Mouse (Mus musculus) erythroblast, adult 5-6 weeks (primary cell): ENCODE measurements around the gene Arhgap25. TPM values are rescaled to one million over a fixed set of nuclear protein-coding genes. Genes with fewer than 3 reads are reported as not detected.
"Not testable (repeated sequence)": the region's sequence is repeated elsewhere in the genome, so short reads cannot be mapped to it uniquely, and the experiment has no call there.

Source experiments
- ATAC-seq: replicated peaks from 2 replicates; pipeline ENCODE4 v1.8.0; 2016; ENCODE audit warnings: moderate number of reproducible peaks, mild to moderate bottlenecking, moderate TSS enrichment, inconsistent platforms; ENCODE audit not compliant: poor library complexity, low FRiP score, severe bottlenecking
- total RNA-seq, 2 experiments: library from RNA; stranded (forward) in 1 of 2; stranded (reverse) in 1 of 2; fragments of 150-400 nt in 1 of 2; fragments of 200-764, 138-1000 nt in 1 of 2; gene quantifications; 2 replicates each; pipeline versions ENCODE4 v1.2.3 to v1.2.4; 2015 to 2017; ENCODE audit warnings: low replicate concordance in 2 of 2

Gene Arhgap25
- 9.2 and 14.2 TPM in 2 replicates for total RNA-seq (2015; ENCODE audit: low replicate concordance)
- total RNA-seq (2017; ENCODE audit: low replicate concordance): 8.2 and 19.2 TPM in 2 replicates

DNA sequence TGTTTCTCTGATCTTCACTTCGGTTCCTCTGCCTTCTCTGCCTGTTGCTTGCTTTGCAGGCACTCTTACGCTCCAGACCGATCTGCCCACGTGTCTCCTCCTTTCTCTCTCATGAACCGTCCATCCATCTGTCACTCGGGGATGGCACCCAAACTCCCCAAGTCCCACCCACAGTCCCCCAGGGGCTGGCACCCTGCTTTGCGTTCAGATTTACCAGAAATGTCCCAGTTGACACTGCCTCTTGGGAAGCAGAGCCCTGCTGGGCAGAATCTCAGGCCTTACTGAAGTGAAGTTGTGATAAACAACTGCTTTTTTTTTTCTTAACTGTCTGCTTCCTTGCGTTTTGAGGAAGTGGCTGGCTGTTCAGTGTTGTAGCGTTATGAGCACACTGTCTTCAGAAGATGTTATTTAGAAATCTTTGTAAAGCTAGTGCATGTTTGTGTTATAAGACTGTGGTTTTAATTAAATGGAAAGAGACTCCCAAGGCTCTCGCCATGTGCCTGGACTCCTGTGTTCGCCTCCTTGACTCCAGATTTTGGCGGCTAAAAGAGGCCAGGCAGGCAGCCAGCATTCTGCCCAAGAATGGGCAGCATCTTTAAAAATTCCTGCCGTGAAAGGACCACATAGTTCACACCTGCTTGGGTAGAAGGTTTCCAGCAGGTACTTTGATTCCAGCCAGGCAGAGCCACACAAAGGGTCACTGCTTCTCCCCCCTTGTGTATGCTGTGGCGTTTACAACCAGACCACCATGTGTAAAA, at the start of gene Arhgap25:
Arhgap25 (minus strand) TSS at position 307 of the 758 bp plus-strand sequence.
- ATAC-seq: no peak

GRCm38 (mm10) chr6:87582456-87582855, 49.4 kb upstream of the Arhgap25 start:
- peak; percentile 18; the same call in 1 of the 2 replicates for ATAC-seq

- ATAC-seq: no peak
Observed at GRCm38 (mm10) chr6:87581581-87581980, 48.5 kb upstream of the Arhgap25 start.

DNA sequence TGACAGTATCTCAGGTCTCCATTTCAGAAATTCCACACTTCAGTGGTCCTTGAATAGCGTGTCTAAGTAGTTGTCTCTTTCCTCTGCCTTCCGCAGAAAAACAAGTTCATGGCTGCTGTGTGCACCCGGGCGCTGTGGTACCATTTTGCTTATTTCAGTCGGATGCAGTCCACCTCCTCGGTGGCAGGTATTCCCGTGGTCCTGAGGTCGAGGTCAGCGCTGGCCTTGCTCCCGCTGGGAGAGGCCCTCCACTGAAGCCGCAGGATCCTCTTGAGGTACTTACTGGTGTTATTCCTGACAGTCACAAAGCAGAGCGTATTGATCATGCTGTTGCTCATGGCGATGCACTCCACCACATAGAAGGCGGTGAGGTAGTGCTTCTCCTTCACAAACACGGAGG, 48.0 kb upstream of the Arhgap25 start:
- ATAC-seq: no peak

- no peak for ATAC-seq
Observed at GRCm38 (mm10) chr6:87578247-87578646, 45.2 kb upstream of the Arhgap25 start.

GRCm38 (mm10) chr6:87576648-87577330, 43.7 kb upstream of the Arhgap25 start:
- ATAC-seq: no peak

DNA sequence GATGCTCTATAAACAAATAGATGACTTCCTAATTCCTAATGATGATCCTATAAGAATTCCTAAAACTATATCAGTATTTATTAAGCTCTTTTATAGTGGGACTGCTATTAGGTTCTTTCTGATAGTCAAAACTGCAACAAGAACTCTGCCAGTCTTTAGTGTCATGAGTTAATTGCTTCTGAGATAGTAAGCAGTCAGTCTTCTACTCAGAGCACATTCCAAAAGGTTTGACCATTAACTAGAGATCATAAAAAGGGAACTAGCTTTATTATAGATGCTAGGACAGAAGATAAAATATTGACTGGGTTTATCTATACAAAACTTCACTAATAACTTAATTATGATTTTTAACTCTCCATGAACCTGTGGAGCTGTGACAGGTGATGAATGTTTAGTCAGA, 38.8 kb upstream of the Arhgap25 start:
- ATAC-seq: not testable (repeated sequence)

DNA sequence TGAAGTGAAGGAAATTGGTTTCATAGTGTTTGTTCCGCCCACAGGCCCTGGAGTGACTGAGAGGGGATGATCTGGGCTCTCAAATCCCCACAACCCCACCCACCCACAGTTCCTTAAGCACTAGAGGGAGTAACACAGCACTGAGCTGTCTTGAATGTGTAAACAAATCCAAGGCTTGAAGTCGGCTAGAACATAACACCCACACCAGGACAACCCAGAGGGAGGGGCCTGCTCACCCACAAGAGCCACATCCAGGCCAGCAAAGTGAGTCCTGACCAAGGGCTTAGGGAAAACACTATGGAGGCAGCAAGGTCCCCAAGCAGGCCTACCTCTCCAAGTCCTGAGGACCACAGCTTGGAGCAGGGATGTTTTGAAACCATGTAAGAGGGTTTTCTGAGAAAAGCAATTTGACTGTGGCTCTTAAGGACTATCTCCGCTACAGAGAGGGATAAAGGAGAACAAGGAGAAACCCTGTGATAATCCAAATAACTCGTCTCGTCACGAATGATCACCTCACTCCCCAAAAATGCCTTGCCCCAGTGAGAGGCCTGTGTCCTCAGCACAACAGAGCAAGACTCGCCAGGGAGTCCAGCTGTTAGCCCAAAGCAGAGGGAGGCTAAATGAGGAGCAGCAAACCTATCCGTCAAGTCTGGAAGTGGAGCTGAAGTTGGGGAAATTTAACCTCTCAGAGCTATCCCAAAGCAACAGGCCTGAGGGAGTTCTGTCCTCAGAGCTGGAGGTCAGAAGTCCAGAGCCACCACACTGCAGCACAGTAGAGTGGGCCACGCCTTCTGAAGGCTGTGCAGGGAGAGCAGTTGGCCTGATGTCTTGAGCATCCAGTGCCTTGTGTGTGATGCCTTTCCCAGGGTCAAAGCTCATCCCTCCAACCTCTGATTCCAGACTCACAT, 34.9 kb upstream of the Arhgap25 start:
- ATAC-seq: no peak

DNA sequence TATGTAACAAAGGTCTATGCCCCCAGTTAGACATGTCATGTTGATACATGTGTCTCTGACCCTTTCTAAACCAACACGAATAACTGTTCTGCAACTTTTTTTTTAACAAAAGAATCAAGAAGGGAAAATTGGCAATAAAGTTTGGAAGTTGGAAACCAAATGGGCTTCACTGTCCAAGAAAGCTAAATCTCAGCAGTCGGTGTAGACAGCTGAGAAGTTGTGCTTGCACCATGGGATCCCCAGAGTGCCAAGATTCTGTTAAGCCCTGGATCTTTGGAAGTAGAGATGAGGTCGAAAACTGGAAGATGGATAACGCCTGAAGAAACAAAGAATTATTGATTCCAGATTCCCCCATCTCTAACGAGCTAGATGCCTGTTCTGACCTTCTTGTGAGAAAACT, 32.1 kb upstream of the Arhgap25 start:
- no peak for ATAC-seq

GRCm38 (mm10) chr6:87564356-87564755, 31.3 kb upstream of the Arhgap25 start:
- no peak for ATAC-seq

DNA sequence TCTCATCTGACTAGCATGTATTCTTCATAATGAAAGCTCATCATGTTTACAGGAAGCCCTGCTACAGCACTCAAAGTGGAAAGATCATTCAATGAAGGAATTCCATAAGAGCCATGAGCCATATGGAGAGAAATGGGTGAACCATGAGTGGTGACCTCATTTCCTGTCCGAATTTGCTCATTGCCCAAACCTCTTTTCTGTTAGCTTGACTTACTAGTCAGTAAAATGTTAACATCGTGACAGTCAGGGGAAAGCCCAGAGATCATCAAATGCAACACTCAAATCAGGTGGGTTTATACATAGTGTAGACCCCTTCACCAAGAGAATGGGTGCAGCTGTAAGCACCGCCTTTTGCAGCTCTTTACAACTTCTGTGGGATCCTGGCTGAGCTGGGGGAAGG, 20.7 kb upstream of the Arhgap25 start:
- no peak for ATAC-seq

- ATAC-seq: no peak
Observed at GRCm38 (mm10) chr6:87552054-87552807, 19.2 kb upstream of the Arhgap25 start.

DNA sequence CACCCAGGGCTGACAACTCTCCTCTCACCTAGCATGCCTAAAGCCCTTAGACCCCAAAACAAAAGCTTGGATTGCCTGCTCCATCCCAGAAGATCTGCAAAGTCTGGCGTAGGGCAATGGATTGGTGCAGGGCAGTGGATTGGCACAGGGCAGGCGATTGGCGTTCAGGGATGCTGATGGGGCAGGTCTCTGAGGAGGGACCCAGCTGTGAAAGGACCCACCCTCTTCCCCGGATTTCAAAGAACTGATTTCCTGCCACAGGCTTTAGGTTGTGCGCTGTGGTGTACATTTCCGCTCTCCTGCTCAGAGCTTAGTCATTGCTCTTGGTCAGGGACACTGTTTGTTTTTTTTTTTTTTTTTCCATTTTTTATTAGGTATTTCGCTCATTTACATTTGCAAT, 14.8 kb upstream of the Arhgap25 start:
- ATAC-seq: no peak

DNA sequence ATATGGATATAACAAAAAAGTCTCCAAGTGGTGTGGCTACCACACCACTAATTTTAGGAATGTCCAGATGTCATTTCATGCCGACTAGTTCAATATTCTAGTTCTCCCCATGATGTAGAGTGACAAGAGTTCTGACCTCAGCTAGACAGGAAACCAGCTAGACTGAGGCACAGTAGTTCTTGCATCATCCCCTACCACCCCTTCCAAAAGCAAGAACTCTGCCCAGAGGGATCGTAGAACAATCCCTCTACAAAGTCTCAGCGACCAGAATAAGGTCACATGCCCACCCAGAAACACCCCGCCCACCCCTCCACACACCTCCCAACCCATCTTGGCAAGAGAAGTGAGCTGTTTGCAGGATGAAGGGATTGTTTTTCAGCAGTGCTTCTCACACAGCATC, 14.4 kb upstream of the Arhgap25 start:
- ATAC-seq: no peak

DNA sequence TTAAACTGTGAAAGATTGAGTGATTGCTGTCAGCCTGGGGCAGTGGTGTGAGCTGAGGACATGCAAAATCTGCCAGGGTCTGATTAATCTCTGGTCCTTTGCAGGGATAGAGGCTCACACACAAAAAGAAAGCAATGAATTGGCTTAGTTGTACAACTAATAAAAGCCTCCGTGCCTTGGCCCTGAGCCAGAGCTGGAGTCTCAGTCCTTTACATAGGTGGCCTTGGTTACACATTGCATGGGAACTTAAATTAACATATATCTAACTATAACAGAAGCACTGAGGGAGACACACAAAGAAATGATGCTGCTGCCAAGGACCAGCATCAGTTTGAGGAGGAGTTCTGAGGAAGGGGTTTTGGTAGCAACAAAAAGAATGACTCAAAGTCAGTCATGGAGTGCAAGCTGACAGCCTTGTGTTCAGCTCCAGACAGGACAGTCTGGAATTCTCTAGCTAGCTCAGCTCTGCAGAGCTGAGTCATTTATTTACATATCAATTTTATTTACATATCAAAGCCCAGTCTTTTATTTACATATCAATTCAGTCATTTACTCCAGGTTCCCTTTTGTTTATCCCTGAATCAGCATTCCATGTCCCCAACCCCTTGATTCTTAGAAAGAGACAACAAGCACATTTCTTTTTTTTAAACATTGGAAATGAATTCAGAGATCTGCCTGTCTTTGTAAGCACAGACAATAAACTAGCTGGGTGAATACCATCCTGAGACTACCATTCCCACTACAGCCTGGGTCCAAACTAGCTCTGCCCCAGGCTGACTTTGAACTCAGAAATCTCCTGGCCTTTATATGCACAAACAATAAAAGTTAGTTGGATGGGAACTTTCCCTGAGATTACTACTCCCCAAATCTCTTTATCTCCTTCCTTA, 12.5 kb upstream of the Arhgap25 start:
- no peak for ATAC-seq

- ATAC-seq: 0 out of 2 replicates have a peak, but pooled peaks have one; percentile 14
Observed at GRCm38 (mm10) chr6:87542027-87542426, 9.0 kb upstream of the Arhgap25 start.

GRCm38 (mm10) chr6:87541171-87541571, 8.1 kb upstream of the Arhgap25 start:
- no peak for ATAC-seq
